ENCODE assay signal across 21 mouse cellular contexts in genomic region chr8:122850641-122851240, GRCm38 (mm10). TPM values are rescaled to one million over a fixed set of nuclear protein-coding genes. Genes with fewer than 3 reads are reported as not detected.
A peak's percentile ranks its signal among the peaks of the same experiment; 100 is the strongest.
DNase-seq lines count a peak whose midpoint lies in the region; ATAC-seq and TF ChIP-seq lines count a peak whose summit lies in the region.
"Had no signal": no experiment of that assay in that cellular context is flagged by ENCODE, and none has a peak within 500 bp of the region (broad histone marks: within the 10 kb centered on the region; RNA-seq: fewer than 3 reads in every experiment).

No protein-coding gene starts in this region.

- H3K4me3 ChIP-seq in embryonic facial prominence, embryonic 12.5 days = no peak overlapping the region
- no peak overlapping the region for H3K4me3 ChIP-seq in limb, embryonic 14.5 days (replicated peaks; ENCODE audit: low read length)
- no peak overlapping the region for H3K4me3 ChIP-seq in layer of hippocampus, adult 2 months
- H3K4me3 ChIP-seq: forebrain, embryonic 10.5 days; heart, embryonic 10.5 days; lung, embryonic 15.5 days had no signal

- 0 out of 2 replicates have a peak, but pooled peaks cover 3% of the 10 kb centered on the region for H3K27me3 ChIP-seq in embryonic facial prominence, embryonic 12.5 days
- H3K27me3 ChIP-seq in limb, embryonic 14.5 days (ENCODE audit: control insufficient read depth, insufficient read depth, low read length) = no peaks in the 10 kb centered on the region
- H3K27me3 ChIP-seq: lung, embryonic 15.5 days had no signal

- peak; percentile 37 for DNase-seq in gastrocnemius, postnatal 14 days
- no peak for DNase-seq in gastrocnemius, adult 18-20 months (ENCODE audit: low spot score)
- DNase-seq in cerebellum, postnatal 10 days = peak; percentile 52
- peak; percentile 66 for DNase-seq in limb, embryonic 14.5 days (ENCODE audit: low spot score)
- DNase-seq in embryo, embryonic 11 days = no peak
- no peak for DNase-seq in right cerebral cortex, adult 2 months (ENCODE audit: low spot score in 2 of 2)
- no peak for DNase-seq in layer of hippocampus, adult 2 months (ENCODE audit: low spot score in 2 of 2)
- DNase-seq: adrenal gland, postnatal 25 days; kidney, adult 18-20 months; midbrain, embryonic 14.5 days; right cerebral cortex, postnatal 14 days; thymus, postnatal 4 days had no signal

- no peak for TF ChIP-seq CTCF in layer of hippocampus, adult 2 months (conservative IDR thresholded peaks at IDR 0.05)

- no peak overlapping the region for H3K27ac ChIP-seq in embryonic facial prominence, embryonic 12.5 days
- peak overlapping the region; percentile 9; the same call in 1 of the 2 replicates for H3K27ac ChIP-seq in limb, embryonic 14.5 days (replicated peaks; ENCODE audit: low read depth, low read length)
- no peak overlapping the region for H3K27ac ChIP-seq in layer of hippocampus, adult 2 months
- H3K27ac ChIP-seq: forebrain, embryonic 10.5 days; heart, embryonic 10.5 days; kidney, postnatal 0 days; liver, embryonic 14.5 days; lung, embryonic 15.5 days had no signal

- 0 out of 2 replicates have a peak overlapping the region, but pooled peaks have one; percentile 1 for H3K4me2 ChIP-seq in embryonic facial prominence, embryonic 12.5 days (replicated peaks)
- H3K4me2 ChIP-seq in limb, embryonic 14.5 days (replicated peaks; ENCODE audit: low read depth, low read length, severe bottlenecking) = 0 out of 2 replicates have a peak overlapping the region, but pooled peaks have one; percentile 21
- H3K4me2 ChIP-seq: lung, embryonic 15.5 days had no signal

- H3K36me3 ChIP-seq in embryonic facial prominence, embryonic 12.5 days = no peaks in the 10 kb centered on the region
- no peaks in the 10 kb centered on the region for H3K36me3 ChIP-seq in limb, embryonic 14.5 days (ENCODE audit: control insufficient read depth, insufficient read depth, low read length)
- H3K36me3 ChIP-seq: forebrain, embryonic 10.5 days; heart, embryonic 10.5 days; lung, embryonic 15.5 days had no signal

- H3K9ac ChIP-seq in embryonic facial prominence, embryonic 12.5 days = no peak overlapping the region
- no peak overlapping the region for H3K9ac ChIP-seq in limb, embryonic 14.5 days (ENCODE audit: low read depth, low read length, severe bottlenecking)
- H3K9ac ChIP-seq: liver, embryonic 14.5 days; lung, embryonic 15.5 days had no signal

- WGBS in embryonic facial prominence, embryonic 12.5 days = 64% methylated on average over 3 of the region's 3 CpGs
- WGBS in limb, embryonic 14.5 days = 49% methylated on average over 3 of the region's 3 CpGs

- intact Hi-C loops in gastrocnemius, postnatal 14 days (cut with DNase I; ENCODE audit: low total_unique reads) = no loop called here

- TF ChIP-seq POLR2A in limb, embryonic 14.5 days (IDR thresholded peaks at IDR 0.05; ENCODE audit: borderline replicate concordance, extremely low read depth, insufficient read depth, insufficient read length) = no peak

- H3K9me3 ChIP-seq in embryonic facial prominence, embryonic 12.5 days = no peaks in the 10 kb centered on the region; the same call in 1 of the 2 replicates
- H3K9me3 ChIP-seq in limb, embryonic 14.5 days (ENCODE audit: control insufficient read depth, low read length) = no peaks in the 10 kb centered on the region
- H3K9me3 ChIP-seq: forebrain, embryonic 10.5 days; heart, embryonic 10.5 days; lung, embryonic 15.5 days had no signal

- H3K4me1 ChIP-seq in embryonic facial prominence, embryonic 12.5 days = peaks cover 24% of the 10 kb centered on the region
- H3K4me1 ChIP-seq in limb, embryonic 14.5 days (ENCODE audit: control insufficient read depth, insufficient read depth, low read length) = peaks cover 4% of the 10 kb centered on the region

- no peak for ATAC-seq in embryonic facial prominence, embryonic 12.5 days (ENCODE audit: insufficient number of reproducible peaks, insufficient read depth, low FRiP score, low TSS enrichment)
- ATAC-seq in limb, embryonic 14.5 days (ENCODE audit: low FRiP score, low read depth) = peak; percentile 72

RNA-seq across cellular contexts. Expression of gene Cdh15, which starts 3.0 kb away (rescaled TPM):
- total RNA-seq in gastrocnemius, postnatal 14 days (2021) = 10 to 100 TPM; 16.2 to 20.9 TPM
- 10 to 100 TPM; 16.2 to 20.5 TPM for total RNA-seq in gastrocnemius, adult 18-20 months (2021)
- 11.3 and 11.7 TPM in 2 replicates for polyA plus RNA-seq in embryonic facial prominence, embryonic 12.5 days (2016; fragmentation: Nextera tagmentation; extraction: Ambion mirVana)
- polyA plus RNA-seq in limb, embryonic 14.5 days (2012; rRNA removed) = 23.6 and 27.6 TPM in 2 replicates
- 19.5 and 27.1 TPM in 2 replicates for polyA plus RNA-seq in limb, embryonic 14.5 days (2014; fragmentation: Nextera tagmentation; extraction: Ambion mirVana)
- under 1 TPM; 0.93 to 1.00 TPM for total RNA-seq in layer of hippocampus, adult 2 months (2021)
- polyA plus RNA-seq: gonadal fat pad, adult 2 months; heart, postnatal 0 days; liver, embryonic 14.5 days; spleen, adult 2 months had no signal

Comparison
In these comparisons a context has a peak if more than half of its experiments do, and no peak if none do; other contexts are left out.
1. DNase-seq: peak in gastrocnemius, postnatal 14 days (single experiment), cerebellum, postnatal 10 days (2 of 2) and limb, embryonic 14.5 days (single experiment); none in gastrocnemius, adult 18-20 months (single experiment), embryo, embryonic 11 days (single experiment), right cerebral cortex, adult 2 months (0 of 2) and layer of hippocampus, adult 2 months (0 of 2).
2. RNA of gene Cdh15, which starts 3.0 kb away (total RNA-seq): 16.2 to 20.9 TPM in gastrocnemius, postnatal 14 days and 16.2 to 20.5 TPM in gastrocnemius, adult 18-20 months; 0.93 to 1.00 TPM in layer of hippocampus, adult 2 months; every median in the first group is over 4 times any median in the second.